Mouse (Mus musculus) CH12.LX (cell line): ENCODE measurements around the gene Kctd19. TPM values are rescaled to one million over a fixed set of nuclear protein-coding genes. Genes with fewer than 3 reads are reported as not detected.
A peak's percentile ranks its signal among the peaks of the same experiment; 100 is the strongest.

Source experiments
- DNase-seq: peaks from one replicate; pipeline ENCODE4 v3.0.0-alpha.2; 2013; ENCODE audit errors: extremely low read depth
- H3K27ac ChIP-seq: 2 replicates; pipeline ENCODE4 v1.5.1; 2012; ENCODE audit warnings: low read depth, mild to moderate bottlenecking, control low read depth, moderate library complexity; ENCODE audit not compliant: insufficient read depth
- H3K27me3 ChIP-seq: replicated peaks from 2 replicates; pipeline ENCODE3; 2012; ENCODE audit warnings: inconsistent platforms
- H3K36me3 ChIP-seq, 2 experiments: replicated peaks in 1 of 2; 2 replicates each; pipeline versions ENCODE3 to v1.6.1; 2012; ENCODE audit warnings: inconsistent platforms in 1 of 2, low read length in 1 of 2, mild to moderate bottlenecking in 1 of 2, mixed read lengths in 1 of 2, moderate library complexity in 1 of 2; ENCODE audit not compliant: control insufficient read depth in 1 of 2, insufficient read depth in 1 of 2
- H3K4me1 ChIP-seq, 2 experiments: 2 replicates each; pipeline ENCODE4 v1.6.1; 2012; ENCODE audit warnings: inconsistent platforms in 1 of 2, moderate library complexity in 1 of 2; ENCODE audit not compliant: insufficient read depth in 2 of 2, control insufficient read depth in 1 of 2
- H3K4me2 ChIP-seq: 2 replicates; pipeline ENCODE4 v1.6.1; 2012; ENCODE audit warnings: low read depth, mild to moderate bottlenecking, control low read depth; ENCODE audit not compliant: poor library complexity, insufficient read depth, severe bottlenecking
- H3K4me3 ChIP-seq, 3 experiments: fragments of 150-350 bp in 1 of 3; sonication (generic) in 1 of 3; replicated peaks in 1 of 3; 2 replicates each; pipeline versions ENCODE3 to v1.5.1; 2011 to 2012; ENCODE audit warnings: low read depth in 2 of 3, low read length in 2 of 3, mild to moderate bottlenecking in 2 of 3, moderate library complexity in 2 of 3, control low read depth in 1 of 3, improper control_type of control experiment in 1 of 3, inconsistent platforms in 1 of 3, mixed read lengths in 1 of 3; ENCODE audit not compliant: poor library complexity in 1 of 3
- H3K79me2 ChIP-seq: replicated peaks from 2 replicates; pipeline ENCODE4 v1.6.1; 2012; ENCODE audit warnings: mild to moderate bottlenecking, moderate library complexity; ENCODE audit not compliant: control insufficient read depth, poor library complexity, insufficient read depth, severe bottlenecking; ENCODE audit errors: extremely low read depth
- H3K9ac ChIP-seq: 2 replicates; pipeline ENCODE4 v1.6.1; 2012; ENCODE audit warnings: low read depth, mild to moderate bottlenecking, control low read depth, moderate library complexity; ENCODE audit not compliant: insufficient read depth
- H3K9me3 ChIP-seq: replicated peaks from 2 replicates; pipeline ENCODE3; 2012; ENCODE audit warnings: low read length, inconsistent platforms, mixed read lengths
- CTCF ChIP-seq, 2 experiments: IDR thresholded peaks in 1 of 2; conservative IDR thresholded peaks in 1 of 2; 2 replicates each; pipeline ENCODE4 v1.5.1; 2011 to 2012; ENCODE audit warnings: low read depth in 2 of 2, low read length in 2 of 2, improper control_type of control experiment in 1 of 2, inconsistent platforms in 1 of 2, mild to moderate bottlenecking in 1 of 2, moderate library complexity in 1 of 2
- E2F4 ChIP-seq: IDR thresholded peaks from 2 replicates; pipeline ENCODE4 v1.6.1; 2011; ENCODE audit warnings: low read depth, low read length, improper control_type of control experiment; ENCODE audit not compliant: insufficient replicate concordance
- ELF1 ChIP-seq: IDR thresholded peaks from 2 replicates; pipeline ENCODE4 v1.6.1; 2014; ENCODE audit warnings: low read depth, mild to moderate bottlenecking, inconsistent platforms, low read length, improper control_type of control experiment
- HCFC1 ChIP-seq: IDR thresholded peaks from 2 replicates; pipeline ENCODE4 v1.6.1; 2012; ENCODE audit warnings: low read depth, mild to moderate bottlenecking, inconsistent platforms, low read length, improper control_type of control experiment
- IRF4 ChIP-seq: IDR thresholded peaks from 2 replicates; pipeline ENCODE4 v1.6.1; 2014; ENCODE audit warnings: low read depth, mild to moderate bottlenecking, inconsistent platforms, low read length, improper control_type of control experiment
- JUN ChIP-seq: IDR thresholded peaks from 2 replicates; pipeline ENCODE4 v1.6.1; 2011; ENCODE audit warnings: low read depth, mild to moderate bottlenecking, low read length, improper control_type of control experiment, moderate library complexity; ENCODE audit not compliant: insufficient read depth
- JUND ChIP-seq: conservative IDR thresholded peaks from 2 replicates; pipeline ENCODE4 v1.6.1; 2011; ENCODE audit warnings: low read depth, low read length, improper control_type of control experiment
- KAT2A ChIP-seq: IDR thresholded peaks from 2 replicates; pipeline ENCODE4 v1.6.1; 2012; ENCODE audit warnings: low read length, improper control_type of control experiment, inconsistent platforms; ENCODE audit not compliant: insufficient replicate concordance
- MAX ChIP-seq: IDR thresholded peaks from 2 replicates; pipeline ENCODE4 v1.6.1; 2011; ENCODE audit warnings: low read length, improper control_type of control experiment
- MEF2A ChIP-seq: IDR thresholded peaks from 2 replicates; pipeline ENCODE4 v1.6.1; 2014; ENCODE audit warnings: low read depth, mild to moderate bottlenecking, inconsistent platforms, low read length, improper control_type of control experiment, borderline replicate concordance
- MYC ChIP-seq: IDR thresholded peaks from 2 replicates; pipeline ENCODE4 v1.6.1; 2011; ENCODE audit warnings: low read depth, mild to moderate bottlenecking, improper control_type of control experiment, low read length
- NELFE ChIP-seq: IDR thresholded peaks from 2 replicates; pipeline ENCODE4 v1.6.1; 2011; ENCODE audit warnings: low read depth, low read length, improper control_type of control experiment
- POLR2A ChIP-seq: IDR thresholded peaks from 2 replicates; pipeline ENCODE4 v1.6.1; 2011; ENCODE audit warnings: low read depth, mild to moderate bottlenecking, improper control_type of control experiment, low read length
- RAD21 ChIP-seq: IDR thresholded peaks from 2 replicates; pipeline ENCODE4 v1.6.1; 2011; ENCODE audit warnings: low read depth, mild to moderate bottlenecking, low read length, improper control_type of control experiment, moderate library complexity
- SMC3 ChIP-seq: IDR thresholded peaks from 2 replicates; pipeline ENCODE4 v1.6.1; 2011; ENCODE audit warnings: low read depth, low read length, improper control_type of control experiment
- TBP ChIP-seq: conservative IDR thresholded peaks from 2 replicates; pipeline ENCODE4 v1.6.1; 2011; ENCODE audit warnings: low read depth, low read length, improper control_type of control experiment
- UBTF ChIP-seq: IDR thresholded peaks from 2 replicates; pipeline ENCODE4 v1.6.1; 2012; ENCODE audit warnings: low read depth, mild to moderate bottlenecking, inconsistent platforms, low read length, improper control_type of control experiment, moderate library complexity
- USF2 ChIP-seq: conservative IDR thresholded peaks from 2 replicates; pipeline ENCODE4 v1.6.1; 2011; ENCODE audit warnings: low read depth, low read length, improper control_type of control experiment
- ZC3H11A ChIP-seq: IDR thresholded peaks from 2 replicates; pipeline ENCODE4 v1.6.1; 2012; ENCODE audit warnings: low read depth, mild to moderate bottlenecking, inconsistent platforms, low read length, improper control_type of control experiment
- dilution Hi-C: fragments of 300-500 bp; cut with MboI; formaldehyde crosslinking; loops from 2 replicates; pipeline ENCODE4 v1.14.3; 2020; ENCODE audit warnings: low sequenced_read_pairs; ENCODE audit not compliant: extremely low pct_unique_long_range_greater_than_20kb, extremely low pct_ligation_motif_present
- in situ Hi-C: fragments of 300-500 bp; cut with MboI; formaldehyde crosslinking; loops from 3 replicates; pipeline ENCODE4 v1.14.3; 2019; ENCODE audit warnings: low sequenced_read_pairs, low pct_ligation_motif_present, low pct_unique_long_range_greater_than_20kb, mixed read lengths
- polyA plus RNA-seq: library from polyadenylated mRNA; unstranded; fragments of >175 nt; gene quantifications from 2 replicates; pipeline ENCODE4 v1.2.1, GENCODE M21; 2012; ENCODE audit warnings: low read depth; ENCODE audit not compliant: insufficient read length
- total RNA-seq, 2 experiments: library from RNA; depleted of rRNA; stranded (reverse); fragments of 300-350 nt in 1 of 2; fragments of >200 nt in 1 of 2; gene quantifications; 2 replicates each; pipeline ENCODE4 v1.2.3; 2012 to 2014

Gene Kctd19
- total and polyA plus RNA-seq, 3 experiments, result 0.08 TPM; not detected in 2

- H3K4me1 ChIP-seq, result no peaks in the 10 kb centered on the region
- no peaks in the 10 kb centered on the region for H3K27me3 ChIP-seq
- no peak overlapping the region for H3K4me3 ChIP-seq
- H3K4me2 ChIP-seq, result no peak overlapping the region
- peaks cover under 1 to 8% of the 10 kb centered on the region in 2 experiments for H3K36me3 ChIP-seq
- H3K9ac ChIP-seq, result no peak overlapping the region
- DNase-seq, result no peak
- H3K79me2 ChIP-seq, result no peaks in the 10 kb centered on the region
- H3K9me3 ChIP-seq, result peaks cover 7% of the 10 kb centered on the region
- in situ Hi-C loops, result no loop called here
- dilution Hi-C loops, result no loop called here
- H3K27ac ChIP-seq, result no peak overlapping the region
- TF ChIP-seq MAX (no peak), IRF4 (no peak), TBP (no peak), E2F4 (no peak), MYC (no peak), JUN (no peak), RAD21 (no peak), ELF1 (no peak), KAT2A (no peak), HCFC1 (no peak), UBTF (no peak), MEF2A (no peak), NELFE (no peak), POLR2A (no peak), SMC3 (no peak), USF2 (no peak)
Measured at GRCm38 (mm10) chr8:105372473-105372872, 40.8 kb downstream of the Kctd19 start.

DNA sequence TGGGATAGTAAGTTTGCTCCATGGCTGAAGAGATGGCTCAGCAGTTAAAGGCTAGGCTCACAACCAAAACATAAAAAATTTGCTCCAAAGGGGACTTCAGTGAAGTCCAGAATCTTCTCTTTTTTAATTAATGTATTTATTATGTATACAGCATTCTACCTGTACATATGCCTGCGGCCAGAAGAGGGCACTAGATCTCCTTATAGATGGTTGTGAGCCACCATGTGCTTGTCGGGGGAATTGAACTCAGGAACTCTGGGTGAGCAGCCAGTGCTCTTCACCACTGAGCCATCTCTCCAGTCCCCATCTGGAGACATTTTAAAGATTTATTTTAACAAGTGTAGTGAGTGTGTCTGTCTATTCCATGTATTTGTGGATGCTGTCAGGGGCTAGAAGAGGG lies 46.2 kb downstream of the Kctd19 start:
- dilution Hi-C loops, result no loop called here
- Histone ChIP-seq H3K9me3 (no peaks in the 10 kb centered on the region), H3K9ac (no peak overlapping the region), H3K4me1 (no peaks in the 10 kb centered on the region), H3K36me3 (peaks cover 3 to 23% of the 10 kb centered on the region in 2 experiments), H3K27me3 (no peaks in the 10 kb centered on the region), H3K79me2 (no peaks in the 10 kb centered on the region), H3K4me2 (no peak overlapping the region), H3K27ac (no peak overlapping the region), H3K4me3 (no peak overlapping the region)
- TF ChIP-seq MYC, result peak; percentile 68
- peak; percentile 36; the same call in 1 of the 2 replicates for TF ChIP-seq SMC3
- no peak for TF ChIP-seq ZC3H11A
- peak; percentile 47 for TF ChIP-seq RAD21
- peak; percentile 12 to 76; a peak in 2 of 4 replicates for TF ChIP-seq CTCF (conservative IDR thresholded peaks at IDR 0.05 in 1 of 2, IDR thresholded peaks at IDR 0.05 in 1 of 2; ENCODE audit: low read depth in 2 of 2, low read length in 2 of 2)
- no peak for TF ChIP-seq JUND
- in situ Hi-C loops, result loop anchor here (10.0 kb wide), 1 partner anchor 108 kb away; the partner anchor contains the start of gene Tppp3
- peak; percentile 31 for DNase-seq
